8 mouse cellular contexts compared by ENCODE assay signal in genomic region chr9:37177107-37177506, GRCm38 (mm10). TPM values are rescaled to one million over a fixed set of nuclear protein-coding genes. Genes with fewer than 3 reads are reported as not detected.
A peak's percentile ranks its signal among the peaks of the same experiment; 100 is the strongest.
DNase-seq lines count a peak whose midpoint lies in the region; ATAC-seq and TF ChIP-seq lines count a peak whose summit lies in the region.

No protein-coding gene starts in this region.

- H3K9ac ChIP-seq in limb, embryonic 12.5 days (replicated peaks): no peak overlapping the region

- H3K36me3 ChIP-seq in kidney, adult 2 months (ENCODE audit: control insufficient read depth, insufficient read depth, low read length): no peaks in the 10 kb centered on the region
- H3K36me3 ChIP-seq in limb, embryonic 12.5 days: no peaks in the 10 kb centered on the region
- H3K36me3 ChIP-seq in splenic B cell, adult 2 months (ENCODE audit: control insufficient read depth, insufficient read depth, low read length, poor library complexity, severe bottlenecking): no peaks in the 10 kb centered on the region

- no peaks in the 10 kb centered on the region for H3K9me3 ChIP-seq in limb, embryonic 12.5 days

- TF ChIP-seq POLR2A in kidney, adult 2 months (IDR thresholded peaks at IDR 0.05; ENCODE audit: low read depth, low read length): no peak

- DNase-seq in urinary bladder, postnatal 14 days (ENCODE audit: low spot score): peak; percentile 53
- no peak for DNase-seq in urinary bladder, postnatal 10 days (ENCODE audit: low spot score)
- DNase-seq in gastrocnemius, postnatal 10 days: peak; percentile 64
- DNase-seq in kidney, adult 2 months: peak; percentile 58
- peak; percentile 63 for DNase-seq in neural tube, embryonic 10.5 days (ENCODE audit: extremely low spot score, low spot score)
- DNase-seq in splenic B cell, adult 2 months (ENCODE audit: low read depth, low spot score): peak; percentile 75

- no peaks in the 10 kb centered on the region for H3K27me3 ChIP-seq in kidney, adult 2 months (replicated peaks; ENCODE audit: control insufficient read depth, insufficient read depth, low read length)
- H3K27me3 ChIP-seq in limb, embryonic 12.5 days: peaks cover 48% of the 10 kb centered on the region
- no peaks in the 10 kb centered on the region for H3K27me3 ChIP-seq in splenic B cell, adult 2 months (ENCODE audit: control insufficient read depth, insufficient read depth, low read length, poor library complexity, severe bottlenecking)

- no peak overlapping the region for H3K4me3 ChIP-seq in kidney, adult 2 months (ENCODE audit: insufficient read depth, low read depth, low read length)
- no peak overlapping the region for H3K4me3 ChIP-seq in limb, embryonic 12.5 days (replicated peaks)

- H3K4me2 ChIP-seq in limb, embryonic 12.5 days: 0 out of 2 replicates have a peak overlapping the region, but pooled peaks have one; percentile 13

- H3K27ac ChIP-seq in kidney, adult 2 months (ENCODE audit: insufficient read depth, low read depth, low read length): no peak overlapping the region
- H3K27ac ChIP-seq in limb, embryonic 12.5 days: no peak overlapping the region

- peak; percentile 92 for ATAC-seq in common myeloid progenitor, adult 5-6 weeks (replicated peaks; ENCODE audit: low read depth, poor library complexity, severe bottlenecking)
- peak; percentile 42; the same call in 1 of the 2 replicates for ATAC-seq in limb, embryonic 12.5 days (ENCODE audit: insufficient number of reproducible peaks, insufficient read depth, low FRiP score, low TSS enrichment, low read depth)

- peak; percentile 91 for TF ChIP-seq CTCF in kidney, adult 2 months (conservative IDR thresholded peaks at IDR 0.05; ENCODE audit: insufficient read depth, insufficient read length, low read depth, low read length)

- WGBS in kidney, adult 2 months: 2% methylated on average over 5 of the region's 5 CpGs
- 1% methylated on average over 5 of the region's 5 CpGs for WGBS in limb, embryonic 12.5 days

- no peaks in the 10 kb centered on the region for H3K4me1 ChIP-seq in kidney, adult 2 months (ENCODE audit: control insufficient read depth, insufficient read depth, low read length)
- peaks cover 64% of the 10 kb centered on the region for H3K4me1 ChIP-seq in limb, embryonic 12.5 days (replicated peaks)

RNA-seq across cellular contexts. Expression of gene Pknox2, which starts 29.9 kb away (rescaled TPM):
- not detected in 2 replicates for total RNA-seq in common myeloid progenitor, adult 5-6 weeks (2017)
- total RNA-seq in gastrocnemius, postnatal 10 days (2021): 10 to 100 TPM; 27.9 TPM
- polyA plus RNA-seq in kidney, adult 2 months (2012; rRNA removed): 7.1 and 8.2 TPM in 2 replicates
- 15.5 and 18.6 TPM in 2 replicates for polyA plus RNA-seq in limb, embryonic 12.5 days (2016; fragmentation: Nextera tagmentation; extraction: Ambion mirVana)

RNA-seq across cellular contexts. Expression of gene Tmem218, which starts 30.9 kb away (rescaled TPM):
- total RNA-seq in common myeloid progenitor, adult 5-6 weeks (2017): 2.3 and 4.0 TPM in 2 replicates
- total RNA-seq in gastrocnemius, postnatal 10 days (2021): 1 to 10 TPM; 3.6 to 3.7 TPM
- polyA plus RNA-seq in kidney, adult 2 months (2012; rRNA removed): 3.4 and 4.2 TPM in 2 replicates
- 12.5 and 12.6 TPM in 2 replicates for polyA plus RNA-seq in limb, embryonic 12.5 days (2016; fragmentation: Nextera tagmentation; extraction: Ambion mirVana)

Comparison
In these comparisons a context has a peak if more than half of its experiments do, and no peak if none do; other contexts are left out.
1. RNA of gene Pknox2, which starts 29.9 kb away (total RNA-seq): 27.9 TPM in gastrocnemius, postnatal 10 days; not detected in common myeloid progenitor, adult 5-6 weeks; every median in the first group is over 10 times any median in the second.